Mouse (Mus musculus) heart, postnatal 4 days (tissue): Measurements from ENCODE around the gene Slc16a4. TPM values are rescaled to one million over a fixed set of nuclear protein-coding genes. Genes with fewer than 3 reads are reported as not detected.

Experiments
- total RNA-seq, 2 experiments: library from RNA; stranded (reverse); gene quantifications; 2 replicates each; pipeline ENCODE4 v1.2.3; 2021

The Slc16a4 gene
- total RNA-seq, 2 experiments from 2014 or later = 0.31 to 0.32 TPM

Other genes with a start within 250 kb of the Slc16a4 start
- under 1 TPM; 0.14 to 0.43 TPM for gene Kcna2, start 190.1 kb upstream of the Slc16a4 start, total RNA-seq
- not detected for gene Kcna10, start 108.2 kb upstream of the Slc16a4 start, total RNA-seq
- gene Cym, start 69.5 kb upstream of the Slc16a4 start, total RNA-seq = not detected
- not detected for gene A630076J17Rik, start 60.6 kb upstream of the Slc16a4 start, total RNA-seq
- gene Prok1, start 51.5 kb upstream of the Slc16a4 start, total RNA-seq = under 1 TPM in 1 of 2 experiments, not detected in 1; 0.36 TPM
- 10 to 100 TPM; 69.7 to 70.3 TPM for gene Lamtor5, start 12.4 kb upstream of the Slc16a4 start, total RNA-seq
- 10 to 100 TPM; 33.0 to 35.1 TPM for gene Rbm15, start 42.4 kb downstream of the Slc16a4 start, total RNA-seq
- gene Kcnc4, start 168.3 kb downstream of the Slc16a4 start, total RNA-seq = under 1 TPM; 0.21 to 0.61 TPM
- gene Slc6a17, start 226.8 kb downstream of the Slc16a4 start, total RNA-seq = 1 to 10 TPM; 4.7 to 5.2 TPM